Mouse (Mus musculus): ENCODE measurements around the gene Gm49396.
A peak's percentile ranks its signal among the peaks of the same experiment; 100 is the strongest.

Gm49396 gene

GRCm38 (mm10) chr7:30586455-30587020, 23.4 kb downstream of the Gm49396 start:
- no peak for DNase-seq (ENCODE audit: low read depth in 1 of 2, low spot score in 2 of 2)

GRCm38 (mm10) chr7:30587842-30588667, 24.9 kb downstream of the Gm49396 start:
- peak in 1 of 2 experiments; percentile 34 for DNase-seq (ENCODE audit: low read depth in 1 of 2, low spot score in 2 of 2)

GRCm38 (mm10) chr7:30588676-30589434, 25.7 kb downstream of the Gm49396 start, which contains the start of gene Kmt2b:
Gene Kmt2b (minus strand): TSS chr7:30588726.
- DNase-seq (ENCODE audit: low read depth in 1 of 2, low spot score in 2 of 2): peak; percentile 79 to 85

GRCm38 (mm10) chr7:30589435-30590301, 26.5 kb downstream of the Gm49396 start:
- DNase-seq (ENCODE audit: low read depth in 1 of 2, low spot score in 2 of 2): peak in 1 of 2 experiments; percentile 55

GRCm38 (mm10) chr7:30590927-30591604, 27.9 kb downstream of the Gm49396 start:
- no peak for DNase-seq (ENCODE audit: low read depth in 1 of 2, low spot score in 2 of 2)

- no peak for DNase-seq (ENCODE audit: low read depth in 1 of 2, low spot score in 2 of 2)
Measured at GRCm38 (mm10) chr7:30591605-30591951, 28.4 kb downstream of the Gm49396 start.

GRCm38 (mm10) chr7:30592772-30593423, 29.8 kb downstream of the Gm49396 start:
- no peak for DNase-seq (ENCODE audit: low read depth in 1 of 2, low spot score in 2 of 2)

- no peak for DNase-seq (ENCODE audit: low read depth in 1 of 2, low spot score in 2 of 2)
Measured at GRCm38 (mm10) chr7:30593579-30594509, 30.7 kb downstream of the Gm49396 start.

GRCm38 (mm10) chr7:30594510-30595024, 31.4 kb downstream of the Gm49396 start:
- no peak for DNase-seq (ENCODE audit: low read depth in 1 of 2, low spot score in 2 of 2)

- DNase-seq (ENCODE audit: low read depth in 1 of 2, low spot score in 2 of 2): no peak
Measured at GRCm38 (mm10) chr7:30596093-30596492, 32.9 kb downstream of the Gm49396 start.

GRCm38 (mm10) chr7:30596811-30597210, 33.7 kb downstream of the Gm49396 start:
- no peak for DNase-seq (ENCODE audit: low read depth in 1 of 2, low spot score in 2 of 2)

GRCm38 (mm10) chr7:30598786-30599185, 35.6 kb downstream of the Gm49396 start, which contains the start of gene Zbtb32:
Gene Zbtb32 (minus strand): TSS chr7:30598909.
- DNase-seq (ENCODE audit: low read depth in 1 of 2, low spot score in 2 of 2): no peak

GRCm38 (mm10) chr7:30599933-30600353, 36.8 kb downstream of the Gm49396 start:
- DNase-seq (ENCODE audit: low read depth in 1 of 2, low spot score in 2 of 2): peak; percentile 21 to 26

GRCm38 (mm10) chr7:30600651-30601050, 37.5 kb downstream of the Gm49396 start:
- no peak for DNase-seq (ENCODE audit: low read depth in 1 of 2, low spot score in 2 of 2)

GRCm38 (mm10) chr7:30602583-30602982, 39.4 kb downstream of the Gm49396 start:
- no peak for DNase-seq (ENCODE audit: low read depth in 1 of 2, low spot score in 2 of 2)

- no peak for DNase-seq (ENCODE audit: low read depth in 1 of 2, low spot score in 2 of 2)
Measured at GRCm38 (mm10) chr7:30604424-30604823, 41.3 kb downstream of the Gm49396 start.

- no peak for DNase-seq (ENCODE audit: low read depth in 1 of 2, low spot score in 2 of 2)
Measured at GRCm38 (mm10) chr7:30604944-30605343, 41.8 kb downstream of the Gm49396 start.

- peak in 1 of 2 experiments; percentile 43 for DNase-seq (ENCODE audit: low read depth in 1 of 2, low spot score in 2 of 2)
Measured at GRCm38 (mm10) chr7:30607706-30608309, 44.7 kb downstream of the Gm49396 start.
